Mouse (Mus musculus): ENCODE data around the gene Fat3.

The Fat3 gene

GRCm38 (mm10) chr9:16437805-16438204, 63.3 kb downstream of the Fat3 start:
- DNase-seq (ENCODE audit: low read depth, low spot score) = no peak

- DNase-seq (ENCODE audit: low read depth, low spot score) = no peak
Measured at GRCm38 (mm10) chr9:16428589-16428988, 72.5 kb downstream of the Fat3 start.

- DNase-seq (ENCODE audit: low read depth, low spot score) = no peak
Measured at GRCm38 (mm10) chr9:16422707-16423106, 78.4 kb downstream of the Fat3 start.

GRCm38 (mm10) chr9:16402815-16403214, 98.3 kb downstream of the Fat3 start:
- DNase-seq (ENCODE audit: low read depth, low spot score) = no peak

GRCm38 (mm10) chr9:16398734-16399686, 102.1 kb downstream of the Fat3 start:
- no peak for DNase-seq (ENCODE audit: low read depth, low spot score)

- DNase-seq (ENCODE audit: low read depth, low spot score) = no peak
Measured at GRCm38 (mm10) chr9:16389141-16389540, 111.9 kb downstream of the Fat3 start.

GRCm38 (mm10) chr9:16387527-16387926, 113.6 kb downstream of the Fat3 start:
- DNase-seq (ENCODE audit: low read depth, low spot score) = no peak

GRCm38 (mm10) chr9:16363713-16364112, 137.4 kb downstream of the Fat3 start:
- DNase-seq (ENCODE audit: low read depth, low spot score) = no peak

GRCm38 (mm10) chr9:16361811-16362210, 139.3 kb downstream of the Fat3 start:
- no peak for DNase-seq (ENCODE audit: low read depth, low spot score)

GRCm38 (mm10) chr9:16356636-16357035, 144.4 kb downstream of the Fat3 start:
- DNase-seq (ENCODE audit: low read depth, low spot score) = no peak

- DNase-seq (ENCODE audit: low read depth, low spot score) = no peak
Measured at GRCm38 (mm10) chr9:16354906-16355305, 146.2 kb downstream of the Fat3 start.

GRCm38 (mm10) chr9:16353049-16353724, 147.9 kb downstream of the Fat3 start:
- no peak for DNase-seq (ENCODE audit: low read depth, low spot score)

GRCm38 (mm10) chr9:16352486-16353048, 148.5 kb downstream of the Fat3 start:
- no peak for DNase-seq (ENCODE audit: low read depth, low spot score)

GRCm38 (mm10) chr9:16344902-16345855, 155.9 kb downstream of the Fat3 start:
- no peak for DNase-seq (ENCODE audit: low read depth, low spot score)

GRCm38 (mm10) chr9:16343191-16343590, 157.9 kb downstream of the Fat3 start:
- DNase-seq (ENCODE audit: low read depth, low spot score) = no peak

- DNase-seq (ENCODE audit: low read depth, low spot score) = no peak
Measured at GRCm38 (mm10) chr9:16342577-16342976, 158.5 kb downstream of the Fat3 start.

- DNase-seq (ENCODE audit: low read depth, low spot score) = no peak
Measured at GRCm38 (mm10) chr9:16330290-16330984, 170.6 kb downstream of the Fat3 start.

- DNase-seq (ENCODE audit: low read depth, low spot score) = no peak
Measured at GRCm38 (mm10) chr9:16318957-16319356, 182.1 kb downstream of the Fat3 start.

GRCm38 (mm10) chr9:16312599-16313197, 188.4 kb downstream of the Fat3 start:
- DNase-seq (ENCODE audit: low read depth, low spot score) = no peak
